Mouse (Mus musculus): ENCODE measurements around the gene Prl8a8. TPM values are rescaled to one million over a fixed set of nuclear protein-coding genes. Genes with fewer than 3 reads are reported as not detected.

The Prl8a8 gene
- polyA plus RNA-seq (2012; rRNA removed; ENCODE audit: low replicate concordance): not detected in 2 replicates

DNA sequence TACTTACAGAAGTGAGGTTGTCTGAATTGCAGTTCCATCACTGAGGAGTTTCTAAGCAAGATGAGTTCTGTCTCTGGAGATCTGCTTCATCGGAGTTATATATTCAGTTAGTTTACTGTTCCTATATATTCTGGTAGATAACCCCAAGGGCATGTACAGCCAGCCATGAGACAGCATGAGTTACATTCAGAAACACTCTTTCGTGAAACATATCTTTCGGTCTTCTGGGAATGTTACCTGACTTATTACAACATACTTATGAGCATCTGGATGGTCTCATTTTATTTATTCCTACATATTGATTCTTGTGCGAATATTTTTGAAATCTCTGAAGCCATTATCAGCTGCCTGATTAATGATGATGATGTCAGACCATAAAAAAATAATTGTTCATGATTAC lies at the start of gene Prl8a8:
TSS of gene Prl8a8 (minus strand) at position 101 of the 400 bp plus-strand sequence.

Other genes starting within 250 kb of the Prl8a8 start
- gene Prl6a1, start 200.6 kb downstream of the Prl8a8 start, polyA plus RNA-seq (2012; rRNA removed; ENCODE audit: low replicate concordance): not detected in 2 replicates
- gene Prl8a2, start 167.5 kb downstream of the Prl8a8 start, polyA plus RNA-seq (2012; rRNA removed; ENCODE audit: low replicate concordance): not detected in 2 replicates
- not detected in 2 replicates for gene Prl2b1, start 122.4 kb downstream of the Prl8a8 start, polyA plus RNA-seq (2012; rRNA removed; ENCODE audit: low replicate concordance)
- gene Prl8a6, start 74.5 kb downstream of the Prl8a8 start, polyA plus RNA-seq (2012; rRNA removed; ENCODE audit: low replicate concordance): not detected in 2 replicates
- gene Prl8a9, start 51.4 kb upstream of the Prl8a8 start, polyA plus RNA-seq (2012; rRNA removed; ENCODE audit: low replicate concordance): not detected in 2 replicates
- not detected in 2 replicates for gene Prl8a1, start 69.0 kb upstream of the Prl8a8 start, polyA plus RNA-seq (2012; rRNA removed; ENCODE audit: low replicate concordance)
- not detected in 2 replicates for gene Prl7b1, start 97.4 kb upstream of the Prl8a8 start, polyA plus RNA-seq (2012; rRNA removed; ENCODE audit: low replicate concordance)
- gene Prl7a1, start 129.3 kb upstream of the Prl8a8 start, polyA plus RNA-seq (2012; rRNA removed; ENCODE audit: low replicate concordance): not detected in 2 replicates
- gene Prl7a2, start 154.8 kb upstream of the Prl8a8 start, polyA plus RNA-seq (2012; rRNA removed; ENCODE audit: low replicate concordance): not detected in 2 replicates
- gene Prl7d1, start 203.5 kb upstream of the Prl8a8 start, polyA plus RNA-seq (2012; rRNA removed; ENCODE audit: low replicate concordance): not detected in 2 replicates

All from subcutaneous adipose tissue, adult 2 months (tissue).